Mouse (Mus musculus) forebrain, embryonic 12.5 days (tissue): ENCODE data around the gene Olfr340. TPM values are rescaled to one million over a fixed set of nuclear protein-coding genes. Genes with fewer than 3 reads are reported as not detected.
"Not testable (repeated sequence)": the region's sequence is repeated elsewhere in the genome, so short reads cannot be mapped to it uniquely, and the experiment has no call there.

Experiments
- ATAC-seq: fragments of 200-750 bp; cut with Nextera tagmentation; 2 replicates; pipeline ENCODE4 v1.8.0; 2017; ENCODE audit warnings: moderate TSS enrichment; ENCODE audit not compliant: low FRiP score
- H3K27ac ChIP-seq: fragments of 300-500 bp; sonication (generic); 2 replicates; pipeline ENCODE4 v1.5.1; 2016; ENCODE audit warnings: mild to moderate bottlenecking
- H3K27me3 ChIP-seq: fragments of 300-500 bp; sonication (generic); 2 replicates; pipeline ENCODE4 v1.6.1; 2016; ENCODE audit warnings: mild to moderate bottlenecking
- H3K36me3 ChIP-seq: fragments of 300-500 bp; sonication (generic); replicated peaks from 2 replicates; pipeline ENCODE4 v1.6.1; 2016; ENCODE audit warnings: mild to moderate bottlenecking
- H3K4me1 ChIP-seq: fragments of 300-500 bp; sonication (generic); 2 replicates; pipeline ENCODE4 v1.6.1; 2016
- H3K4me2 ChIP-seq: fragments of 300-500 bp; sonication (generic); 2 replicates; pipeline ENCODE4 v1.6.1; 2016; ENCODE audit warnings: mild to moderate bottlenecking, moderate library complexity
- H3K4me3 ChIP-seq: fragments of 300-500 bp; sonication (generic); replicated peaks from 2 replicates; pipeline ENCODE4 v1.5.1; 2016; ENCODE audit warnings: mild to moderate bottlenecking
- H3K9ac ChIP-seq: fragments of 300-500 bp; sonication (generic); 2 replicates; pipeline ENCODE4 v1.6.1; 2016; ENCODE audit warnings: mild to moderate bottlenecking
- H3K9me3 ChIP-seq: fragments of 300-500 bp; sonication (generic); 2 replicates; pipeline ENCODE4 v1.6.1; 2016
- WGBS: fragments of 180-500 bp; shearing (Covaris S2); methylation state at CpG from one replicate; pipeline ENCODE4 v1.1.7; 2016; 5-methylcytosine and 5-hydroxymethylcytosine counted together
- polyA plus RNA-seq: library from polyadenylated mRNA; unstranded; fragments of >200 nt; fragmentation: Nextera tagmentation; extraction: Ambion mirVana; gene quantifications from 2 replicates; pipeline ENCODE4 v1.2.1, GENCODE M21; 2016

Gene Olfr340
- polyA plus RNA-seq = not detected in 2 replicates

DNA sequence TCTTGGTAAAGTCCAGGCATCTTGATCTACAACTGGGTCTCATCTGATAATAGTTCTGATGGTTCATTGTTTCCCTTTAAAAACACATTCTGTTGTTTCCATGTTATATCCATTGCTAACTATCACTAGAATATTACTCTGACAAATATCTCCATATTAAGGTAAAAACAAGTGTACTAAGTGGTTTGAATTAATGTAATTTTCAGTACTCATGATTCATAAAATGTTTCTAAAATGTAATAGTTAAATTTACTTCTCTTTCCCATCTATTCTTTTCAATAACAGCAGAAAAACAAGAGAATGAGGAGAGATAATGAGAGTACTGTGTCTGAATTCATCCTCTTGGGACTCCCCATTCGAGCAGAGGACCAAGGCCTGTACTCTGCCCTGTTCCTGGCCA is at the start of gene Olfr340:
TSS of gene Olfr340 (plus strand) at position 301 of the 400 bp plus-strand sequence.
- no peak for ATAC-seq
- H3K4me3 ChIP-seq = no peak within 1 kb of the TSS
- no peaks in the 10 kb centered on the region for H3K4me1 ChIP-seq
- WGBS = 75% methylated on average over 1 of the region's 1 CpGs
- no peak within 1 kb of the TSS for H3K9ac ChIP-seq
- H3K27ac ChIP-seq = no peak within 1 kb of the TSS
- no peaks in the 10 kb centered on the region for H3K27me3 ChIP-seq
- H3K36me3 ChIP-seq = no peaks in the 10 kb centered on the region
- no peak within 1 kb of the TSS for H3K4me2 ChIP-seq
- peaks cover 11% of the 10 kb centered on the region; the same call in 1 of the 2 replicates for H3K9me3 ChIP-seq

DNA sequence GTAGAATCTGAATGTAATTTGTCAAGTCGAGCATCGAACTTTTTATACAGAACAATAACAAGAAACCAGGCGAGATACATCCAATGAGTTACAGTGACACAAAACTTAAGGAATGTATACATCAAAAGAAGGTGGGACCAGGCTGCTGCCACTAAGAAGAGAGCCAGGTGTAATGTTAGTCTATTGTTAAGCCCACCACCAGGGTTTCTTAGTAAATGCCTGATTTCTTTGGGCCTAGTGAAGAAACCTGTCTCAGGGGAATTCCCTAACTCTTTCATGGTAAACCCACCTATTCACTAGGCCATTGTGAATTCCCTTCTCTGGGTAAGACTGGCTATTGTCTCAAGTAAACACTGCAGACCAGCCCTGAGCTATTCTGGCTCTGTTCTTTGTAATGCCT is 37.2 kb upstream of the Olfr340 start:
- H3K27ac ChIP-seq, H3K4me2 ChIP-seq, H3K27me3 ChIP-seq, H3K4me3 ChIP-seq, H3K36me3 ChIP-seq, ATAC-seq, H3K9ac ChIP-seq, H3K4me1 ChIP-seq: not testable (repeated sequence)
- peaks cover 20% of the 10 kb centered on the region; the same call in 1 of the 2 replicates for H3K9me3 ChIP-seq
- 84% methylated on average over 3 of the region's 3 CpGs for WGBS

DNA sequence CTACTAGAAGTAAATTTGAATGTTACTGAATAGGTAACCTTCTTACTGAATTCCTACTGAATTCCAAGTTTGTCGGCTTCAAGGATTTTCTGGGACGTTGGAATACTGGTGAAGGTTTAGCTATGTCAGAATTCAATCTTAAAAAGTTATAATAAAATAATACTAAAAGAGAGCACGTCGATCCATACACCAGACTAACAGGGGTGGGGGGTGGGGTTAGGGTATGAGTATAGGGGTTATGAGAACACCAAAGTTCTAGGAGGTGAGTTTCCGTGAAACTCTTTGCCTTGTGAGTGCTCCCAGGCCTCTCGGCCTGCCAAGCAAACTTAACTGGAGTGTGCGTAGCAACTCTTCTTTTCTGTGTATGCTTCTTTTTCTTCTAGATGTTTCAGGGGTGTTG is 36.8 kb upstream of the Olfr340 start:
- WGBS = 83% methylated on average over 7 of the region's 7 CpGs
- not testable (repeated sequence) for ATAC-seq, H3K4me1 ChIP-seq, H3K27me3 ChIP-seq, H3K36me3 ChIP-seq, H3K9ac ChIP-seq, H3K4me3 ChIP-seq, H3K4me2 ChIP-seq, H3K27ac ChIP-seq
- H3K9me3 ChIP-seq = peaks cover 20% of the 10 kb centered on the region; the same call in 1 of the 2 replicates

DNA sequence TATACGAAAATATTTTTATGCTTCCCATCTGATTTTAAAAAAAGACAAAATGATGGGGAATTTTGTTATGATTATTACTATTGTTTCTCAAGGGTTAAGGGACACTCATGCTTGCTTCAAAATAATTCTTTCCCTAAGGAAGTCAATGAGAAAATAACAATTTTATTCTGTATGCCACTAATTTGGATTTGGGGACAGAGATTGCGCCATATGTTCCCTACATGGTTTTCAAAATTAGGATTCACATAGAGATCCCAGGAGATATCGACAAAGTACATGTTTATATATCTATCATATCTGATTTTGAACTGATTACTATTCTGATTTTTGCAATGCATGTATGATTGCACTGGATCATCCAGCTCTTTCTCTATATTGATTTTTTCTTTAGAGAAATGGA is 33.7 kb upstream of the Olfr340 start, which contains the start of gene Olfr339:
TSS of gene Olfr339 (plus strand) at position 301 of the 400 bp plus-strand sequence.
- WGBS = 89% methylated on average over 3 of the region's 3 CpGs
- Histone ChIP-seq H3K4me1 (no peaks in the 10 kb centered on the region), H3K4me3 (no peak within 1 kb of the TSS), H3K27me3 (no peaks in the 10 kb centered on the region), H3K4me2 (no peak within 1 kb of the TSS), H3K36me3 (no peaks in the 10 kb centered on the region), H3K9ac (no peak within 1 kb of the TSS), H3K9me3 (peaks cover 17% of the 10 kb centered on the region), H3K27ac (no peak within 1 kb of the TSS)
- no peak for ATAC-seq

DNA sequence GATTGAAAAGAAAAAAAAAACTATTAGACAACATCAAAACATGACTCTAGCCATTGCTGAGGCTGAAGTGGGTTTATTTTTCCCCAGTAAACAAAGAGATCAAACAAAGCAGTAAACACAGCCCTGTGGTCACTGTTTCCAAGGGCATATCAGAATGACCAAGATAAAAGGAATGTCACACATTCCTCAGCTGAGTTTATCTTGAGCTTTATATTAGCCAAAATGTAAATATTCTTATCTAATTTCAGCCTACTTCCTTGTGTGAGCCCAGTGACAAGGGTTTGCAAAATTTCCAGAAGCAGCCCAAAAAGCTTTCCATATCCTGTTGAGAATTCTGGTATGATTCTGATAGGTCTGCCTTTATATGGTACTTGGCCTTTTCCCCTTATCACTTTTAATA is 21.2 kb downstream of the Olfr340 start:
- no peaks in the 10 kb centered on the region for H3K27me3 ChIP-seq
- H3K4me1 ChIP-seq = no peaks in the 10 kb centered on the region
- no peak overlapping the region for H3K4me2 ChIP-seq
- no peak for ATAC-seq
- H3K9me3 ChIP-seq = peaks cover 15% of the 10 kb centered on the region
- no peak overlapping the region for H3K9ac ChIP-seq
- H3K27ac ChIP-seq = no peak overlapping the region
- no peak overlapping the region for H3K4me3 ChIP-seq
- no peaks in the 10 kb centered on the region for H3K36me3 ChIP-seq

DNA sequence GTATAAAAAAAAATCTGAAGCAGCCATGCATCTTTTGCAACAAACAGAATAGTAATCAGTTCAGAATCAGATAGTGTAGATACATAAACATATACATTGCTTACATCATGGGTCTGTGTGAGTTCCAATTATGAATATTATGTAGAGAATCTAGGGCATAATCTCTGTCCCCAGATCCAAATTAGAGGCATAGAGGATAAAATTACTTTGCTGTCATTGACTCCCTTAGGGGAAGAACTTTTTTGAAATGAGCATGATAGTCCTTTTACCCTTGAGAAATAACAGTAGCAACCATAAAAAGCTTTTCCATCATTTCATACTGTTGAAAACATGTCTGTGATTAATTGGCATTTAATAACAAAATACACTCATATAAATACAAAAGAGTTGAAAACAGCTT is 30.0 kb downstream of the Olfr340 start, which contains the start of gene Olfr341:
TSS of gene Olfr341 (minus strand) at position 101 of the 400 bp plus-strand sequence.
- no peak for ATAC-seq
- no peaks in the 10 kb centered on the region for H3K27me3 ChIP-seq

More for the DNA sequence above, 30.0 kb downstream of the Olfr340 start, which contains the start of gene Olfr341:
- Histone ChIP-seq H3K9ac (no peak within 1 kb of the TSS), H3K36me3 (no peaks in the 10 kb centered on the region), H3K4me3 (no peak within 1 kb of the TSS), H3K4me2 (no peak within 1 kb of the TSS), H3K4me1 (no peaks in the 10 kb centered on the region), H3K9me3 (0 out of 2 replicates have a peak, but pooled peaks cover 20% of the 10 kb centered on the region), H3K27ac (no peak within 1 kb of the TSS)

Other genes with a start within 250 kb of the Olfr340 start
- gene Ptgs1, start 222.2 kb upstream of the Olfr340 start, polyA plus RNA-seq = 2.5 and 3.7 TPM in 2 replicates
- not detected in 2 replicates for gene Olfr338, start 79.1 kb upstream of the Olfr340 start, polyA plus RNA-seq
- not detected in 2 replicates for gene Olfr339, start 33.6 kb upstream of the Olfr340 start, polyA plus RNA-seq
- gene Olfr341, start 29.9 kb downstream of the Olfr340 start, polyA plus RNA-seq = not detected in 2 replicates
- gene Olfr342, start 72.4 kb downstream of the Olfr340 start, polyA plus RNA-seq = not detected in 2 replicates
- gene Olfr344, start 114.1 kb downstream of the Olfr340 start, polyA plus RNA-seq = not detected in 2 replicates
- not detected in 2 replicates for gene Olfr345, start 187.5 kb downstream of the Olfr340 start, polyA plus RNA-seq
- not detected in 2 replicates for gene Olfr346, start 233.2 kb downstream of the Olfr340 start, polyA plus RNA-seq